Mouse (Mus musculus): ENCODE measurements around the gene Cdip1.
"Not testable (repeated sequence)": the region's sequence is repeated elsewhere in the genome, so short reads cannot be mapped to it uniquely, and the experiment has no call there.

- TF ChIP-seq JUN (IDR thresholded peaks at IDR 0.05; ENCODE audit: insufficient read depth, low read depth, low read length); POLR2AphosphoS2 (IDR thresholded peaks at IDR 0.05; ENCODE audit: low read depth, low read length); EP300 (IDR thresholded peaks at IDR 0.05; ENCODE audit: low read length); CTCF (conservative IDR thresholded peaks at IDR 0.05 in 1 of 2, IDR thresholded peaks at IDR 0.05 in 1 of 2; ENCODE audit: low read depth in 2 of 2, low read length in 2 of 2); UBTF (IDR thresholded peaks at IDR 0.05; ENCODE audit: low read depth, low read length); ZKSCAN1 (IDR thresholded peaks at IDR 0.05; ENCODE audit: borderline replicate concordance, low read depth, low read length); RAD21 (IDR thresholded peaks at IDR 0.05; ENCODE audit: low read depth, low read length); CHD1 (IDR thresholded peaks at IDR 0.05; ENCODE audit: low read depth, low read length); POLR2A (IDR thresholded peaks at IDR 0.05; ENCODE audit: low read depth, low read length): not testable (repeated sequence)
These were observed 33.3 kb downstream of the Cdip1 start for GRCm38 (mm10) chr16:4756660-4757335.

All from CH12.LX (cell line).